Mouse (Mus musculus) hindbrain, embryonic 13.5 days (tissue): ENCODE data around the gene Gpnmb. TPM values are rescaled to one million over a fixed set of nuclear protein-coding genes. Genes with fewer than 3 reads are reported as not detected.

ENCODE experiments used
- ATAC-seq: fragments of 200-750 bp; cut with Nextera tagmentation; 2 replicates; pipeline ENCODE4 v1.8.0; 2017; ENCODE audit warnings: moderate TSS enrichment; ENCODE audit not compliant: low FRiP score
- H3K27ac ChIP-seq: fragments of 300-500 bp; sonication (generic); 2 replicates; pipeline ENCODE4 v1.5.1; 2015; ENCODE audit warnings: inconsistent platforms, mild to moderate bottlenecking, moderate library complexity
- H3K27me3 ChIP-seq: fragments of 300-500 bp; sonication (generic); 2 replicates; pipeline ENCODE4 v1.6.1; 2015; ENCODE audit warnings: mild to moderate bottlenecking, inconsistent platforms
- H3K36me3 ChIP-seq: fragments of 300-500 bp; sonication (generic); 2 replicates; pipeline ENCODE4 v1.6.1; 2015; ENCODE audit warnings: mild to moderate bottlenecking, inconsistent platforms
- H3K4me1 ChIP-seq: fragments of 300-500 bp; sonication (generic); replicated peaks from 2 replicates; pipeline ENCODE4 v1.6.1; 2015; ENCODE audit warnings: inconsistent platforms
- H3K4me2 ChIP-seq: fragments of 300-500 bp; sonication (generic); 2 replicates; pipeline ENCODE4 v1.6.1; 2015; ENCODE audit warnings: inconsistent platforms, mild to moderate bottlenecking, moderate library complexity
- H3K4me3 ChIP-seq: fragments of 300-500 bp; sonication (generic); 2 replicates; pipeline ENCODE4 v1.5.1; 2015; ENCODE audit warnings: mild to moderate bottlenecking, inconsistent platforms
- H3K9ac ChIP-seq: fragments of 300-500 bp; sonication (generic); 2 replicates; pipeline ENCODE4 v1.6.1; 2015; ENCODE audit warnings: mild to moderate bottlenecking, inconsistent platforms
- H3K9me3 ChIP-seq: fragments of 300-500 bp; sonication (generic); 2 replicates; pipeline ENCODE4 v1.6.1; 2016; ENCODE audit warnings: inconsistent platforms
- WGBS: fragments of 180-500 bp; shearing (Covaris S2); methylation state at CpG from one replicate; pipeline ENCODE4 v1.1.7; 2015; 5-methylcytosine and 5-hydroxymethylcytosine counted together
- polyA plus RNA-seq: library from polyadenylated mRNA; unstranded; fragments of >200 nt; fragmentation: Nextera tagmentation; extraction: Ambion mirVana; gene quantifications from 2 replicates; pipeline ENCODE4 v1.2.1, GENCODE M21; 2015

Gene Gpnmb
- polyA plus RNA-seq, 1 experiment from 2014 or later, result 0.12 TPM

- no peaks in the 10 kb centered on the region for H3K36me3 ChIP-seq
- no peak overlapping the region for H3K4me2 ChIP-seq
- no peak for ATAC-seq
- H3K4me3 ChIP-seq, result no peak overlapping the region
- H3K27ac ChIP-seq, result no peak overlapping the region
- no peaks in the 10 kb centered on the region for H3K9me3 ChIP-seq
- 72% methylated on average over 4 of the region's 4 CpGs for WGBS
- no peak overlapping the region for H3K9ac ChIP-seq
- peaks cover 30% of the 10 kb centered on the region for H3K27me3 ChIP-seq
- H3K4me1 ChIP-seq, result no peaks in the 10 kb centered on the region
These were observed 3.6 kb upstream of the Gpnmb start for GRCm38 (mm10) chr6:49032783-49033182.

DNA sequence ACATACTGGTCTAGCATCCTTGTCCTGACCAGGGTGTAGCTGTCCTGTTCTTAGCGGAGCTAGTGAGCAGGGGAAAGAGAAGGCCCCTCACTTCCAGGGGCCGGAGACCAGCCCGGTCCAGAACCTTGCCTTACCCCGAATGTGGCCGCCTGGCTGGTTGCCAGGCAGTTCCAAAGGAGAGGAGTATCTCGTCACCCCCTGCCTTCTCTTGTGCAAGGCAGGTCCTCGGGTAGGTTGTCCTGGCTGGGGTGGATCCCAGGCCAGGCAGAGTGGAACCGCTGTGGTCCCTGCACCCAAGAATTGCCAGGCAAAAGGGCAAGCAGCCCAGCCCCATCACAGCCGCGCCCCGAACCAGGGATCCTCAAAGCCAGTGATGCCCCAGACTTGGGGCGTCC is 919 bp downstream of the Gpnmb start:
- H3K9ac ChIP-seq, result no peak overlapping the region
- no peak overlapping the region for H3K27ac ChIP-seq
- no peak for ATAC-seq
- H3K4me2 ChIP-seq, result no peak overlapping the region
- 65% methylated on average over 12 of the region's 12 CpGs for WGBS
- peaks cover 4% of the 10 kb centered on the region for H3K4me1 ChIP-seq
- H3K9me3 ChIP-seq, result no peaks in the 10 kb centered on the region
- H3K27me3 ChIP-seq, result peaks cover 35% of the 10 kb centered on the region
- no peak overlapping the region for H3K4me3 ChIP-seq
- no peaks in the 10 kb centered on the region for H3K36me3 ChIP-seq

DNA sequence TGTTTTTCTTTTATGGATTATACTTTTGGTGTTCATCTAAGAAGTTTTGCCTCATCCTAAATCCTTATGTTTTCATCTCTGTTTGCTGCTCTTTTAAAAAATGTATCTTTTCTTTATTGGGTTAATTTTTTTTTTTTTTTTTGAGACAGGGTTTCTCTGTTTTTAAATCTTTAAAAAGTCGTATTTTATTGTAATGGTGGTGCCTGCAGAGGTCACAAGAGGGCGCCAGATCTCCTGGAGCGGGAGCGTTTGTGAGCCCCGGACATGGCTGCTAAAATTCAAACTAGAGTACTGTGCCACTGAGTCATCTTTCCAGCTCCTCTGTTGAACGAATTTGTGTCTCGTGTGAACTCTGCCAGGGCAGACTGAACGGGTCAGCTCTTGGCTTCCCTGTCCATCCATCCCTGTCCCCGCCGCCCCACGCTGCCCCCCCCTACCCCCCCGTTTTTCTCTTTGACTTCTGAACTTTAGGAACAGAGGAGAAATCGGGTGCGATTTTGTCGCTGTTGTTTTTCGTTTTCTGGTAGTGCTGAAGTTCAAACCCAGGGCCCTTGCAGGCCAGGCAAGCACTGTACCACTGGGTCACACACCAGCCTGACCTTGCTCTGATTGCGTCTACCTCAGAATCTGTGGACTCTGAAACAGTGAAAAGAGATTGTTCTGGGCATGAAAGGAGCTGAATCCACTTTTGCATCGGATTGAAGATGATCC is 3.3 kb downstream of the Gpnmb start:
- 0 out of 2 replicates have a peak overlapping the region, but pooled peaks have one; percentile 46 for H3K9ac ChIP-seq
- peak overlapping the region; percentile 30 for H3K4me3 ChIP-seq
- H3K4me2 ChIP-seq, result peak overlapping the region; percentile 48
- H3K36me3 ChIP-seq, result no peaks in the 10 kb centered on the region
- peaks cover 4% of the 10 kb centered on the region for H3K4me1 ChIP-seq
- peaks cover 32% of the 10 kb centered on the region for H3K27me3 ChIP-seq
- no peak overlapping the region for H3K27ac ChIP-seq
- no peaks in the 10 kb centered on the region for H3K9me3 ChIP-seq
- 16% methylated on average over 18 of the region's 18 CpGs for WGBS
- ATAC-seq, result no peak

- Histone ChIP-seq H3K36me3 (no peaks in the 10 kb centered on the region), H3K9me3 (no peaks in the 10 kb centered on the region), H3K27ac (no peak overlapping the region), H3K4me3 (no peak overlapping the region), H3K27me3 (no peaks in the 10 kb centered on the region), H3K4me1 (peaks cover 3% of the 10 kb centered on the region; the same call in 1 of the 2 replicates), H3K9ac (no peak overlapping the region), H3K4me2 (no peak overlapping the region)
- WGBS, result 60% methylated on average over 6 of the region's 6 CpGs
- ATAC-seq, result no peak
These were observed 10.2 kb downstream of the Gpnmb start for GRCm38 (mm10) chr6:49046502-49046901.

- H3K4me3 ChIP-seq, result no peak overlapping the region
- WGBS, result 78% methylated on average over 8 of the region's 8 CpGs
- no peaks in the 10 kb centered on the region for H3K36me3 ChIP-seq
These were observed 10.6 kb downstream of the Gpnmb start for GRCm38 (mm10) chr6:49046976-49047375.

GRCm38 (mm10) chr6:49047848-49048247 is 11.5 kb downstream of the Gpnmb start:
- ATAC-seq, result no peak
- H3K9ac ChIP-seq, result no peak overlapping the region
- no peaks in the 10 kb centered on the region for H3K9me3 ChIP-seq
- no peak overlapping the region for H3K4me2 ChIP-seq
- no peak overlapping the region for H3K4me3 ChIP-seq
- no peak overlapping the region for H3K27ac ChIP-seq
- 81% methylated on average over 10 of the region's 10 CpGs for WGBS
- peaks cover 3% of the 10 kb centered on the region; the same call in 1 of the 2 replicates for H3K4me1 ChIP-seq
- H3K36me3 ChIP-seq, result no peaks in the 10 kb centered on the region
- no peaks in the 10 kb centered on the region for H3K27me3 ChIP-seq

More at GRCm38 (mm10) chr6:49046976-49047375, 10.6 kb downstream of the Gpnmb start:
- no peak overlapping the region for H3K27ac ChIP-seq
- no peaks in the 10 kb centered on the region for H3K27me3 ChIP-seq
- H3K9ac ChIP-seq, result no peak overlapping the region
- no peak overlapping the region for H3K4me2 ChIP-seq
- H3K4me1 ChIP-seq, result peaks cover 3% of the 10 kb centered on the region; the same call in 1 of the 2 replicates
- H3K9me3 ChIP-seq, result no peaks in the 10 kb centered on the region
- no peak for ATAC-seq

- Histone ChIP-seq H3K4me2 (no peak overlapping the region), H3K9me3 (no peaks in the 10 kb centered on the region), H3K4me3 (no peak overlapping the region), H3K27ac (no peak overlapping the region), H3K27me3 (no peaks in the 10 kb centered on the region), H3K9ac (no peak overlapping the region), H3K36me3 (no peaks in the 10 kb centered on the region), H3K4me1 (peaks cover 3% of the 10 kb centered on the region; the same call in 1 of the 2 replicates)
- ATAC-seq, result no peak
- WGBS, result 88% methylated on average over 10 of the region's 10 CpGs
These were observed 12.0 kb downstream of the Gpnmb start for GRCm38 (mm10) chr6:49048395-49048794.

DNA sequence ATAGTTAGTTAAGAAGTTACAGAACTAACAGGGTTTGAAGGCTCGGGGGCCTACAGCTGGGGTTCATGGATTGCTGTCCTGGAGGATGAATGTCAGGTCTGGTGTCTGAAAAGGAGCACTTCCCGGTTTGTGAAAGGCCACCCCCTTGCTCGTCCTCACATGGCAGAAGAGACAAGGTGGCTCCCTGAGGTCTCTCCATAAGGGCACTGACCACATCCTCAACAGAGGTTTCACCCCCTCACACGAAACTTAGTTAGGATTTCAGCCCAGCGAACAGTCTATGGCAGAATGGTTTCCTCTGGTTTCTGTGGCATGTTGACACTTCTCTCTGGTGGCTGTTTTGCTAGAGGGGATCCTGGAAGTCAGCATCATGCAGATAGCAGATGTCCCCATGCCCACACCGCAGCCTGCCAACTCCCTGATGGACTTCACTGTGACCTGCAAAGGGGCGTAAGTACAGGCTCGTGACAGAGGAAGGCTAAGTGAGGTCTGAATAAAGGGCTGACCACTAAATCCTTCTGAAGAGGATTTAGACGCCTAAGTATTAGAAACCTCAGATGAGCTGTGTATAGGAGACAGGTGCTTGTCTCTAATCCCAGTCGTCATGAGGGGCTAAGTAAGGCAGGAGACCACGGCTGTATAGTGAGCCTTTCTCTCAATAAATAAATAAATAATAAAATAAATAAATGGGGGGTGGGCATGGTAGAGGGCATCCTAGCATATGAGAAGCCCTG is 14.5 kb downstream of the Gpnmb start:
- Histone ChIP-seq H3K4me2 (no peak overlapping the region), H3K9me3 (no peaks in the 10 kb centered on the region), H3K9ac (no peak overlapping the region), H3K36me3 (no peaks in the 10 kb centered on the region), H3K4me3 (no peak overlapping the region), H3K27ac (no peak overlapping the region), H3K4me1 (peaks cover 12% of the 10 kb centered on the region), H3K27me3 (no peaks in the 10 kb centered on the region)
- WGBS, result 72% methylated on average over 11 of the region's 11 CpGs
- ATAC-seq, result no peak

DNA sequence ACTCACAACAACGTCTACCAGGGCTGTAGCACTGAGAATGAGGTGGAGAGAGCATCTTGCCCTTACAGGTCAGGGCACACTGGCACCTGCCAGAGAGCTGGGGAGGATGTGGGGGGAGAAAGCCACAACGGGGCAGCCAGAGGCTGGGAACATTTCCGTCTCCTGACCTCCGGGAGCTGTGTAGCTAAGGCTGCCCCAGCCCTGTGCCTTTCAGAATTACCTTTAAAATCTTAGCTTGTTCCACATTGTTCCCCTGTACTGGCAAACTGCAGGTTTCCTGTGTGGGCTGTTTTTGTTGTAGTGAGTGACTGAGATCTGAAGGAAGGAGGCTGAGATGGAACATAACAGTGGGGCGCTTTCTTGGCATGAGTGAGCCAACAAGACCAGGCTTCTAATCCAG is 15.8 kb downstream of the Gpnmb start:
- ATAC-seq, result no peak
- H3K9me3 ChIP-seq, result no peaks in the 10 kb centered on the region
- H3K27ac ChIP-seq, result no peak overlapping the region
- H3K9ac ChIP-seq, result no peak overlapping the region
- 76% methylated on average over 5 of the region's 5 CpGs for WGBS
- H3K4me1 ChIP-seq, result peaks cover 16% of the 10 kb centered on the region
- no peaks in the 10 kb centered on the region for H3K36me3 ChIP-seq
- H3K4me2 ChIP-seq, result no peak overlapping the region
- no peak overlapping the region for H3K4me3 ChIP-seq
- H3K27me3 ChIP-seq, result no peaks in the 10 kb centered on the region

DNA sequence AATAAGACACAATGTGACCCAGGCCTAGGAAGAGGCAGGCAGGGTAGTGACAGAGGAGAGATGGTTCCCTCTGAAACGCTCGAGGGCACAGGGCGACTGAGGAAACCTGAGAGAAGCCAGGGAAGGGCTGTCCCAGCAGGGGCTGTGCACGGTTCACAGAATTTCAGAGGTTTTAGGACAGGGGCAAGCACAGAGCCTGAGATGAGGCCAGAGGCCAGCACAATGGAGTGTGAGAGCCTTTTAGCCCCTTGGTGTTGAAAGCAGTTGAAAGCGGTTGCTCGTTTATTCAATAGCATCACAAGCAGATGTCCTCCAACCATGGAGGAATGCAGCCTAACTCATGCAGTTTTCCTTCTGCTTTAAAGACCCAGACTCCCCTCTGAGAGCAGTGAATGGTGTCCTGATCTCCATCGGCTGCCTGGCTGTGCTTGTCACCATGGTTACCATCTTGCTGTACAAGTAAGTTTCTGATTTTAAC is 18.9 kb downstream of the Gpnmb start:
- Histone ChIP-seq H3K9me3 (no peaks in the 10 kb centered on the region), H3K4me3 (no peak overlapping the region), H3K27ac (peak overlapping the region; percentile 68; the same call in 1 of the 2 replicates), H3K9ac (no peak overlapping the region), H3K4me1 (peaks cover 13% of the 10 kb centered on the region), H3K4me2 (no peak overlapping the region), H3K27me3 (no peaks in the 10 kb centered on the region), H3K36me3 (no peaks in the 10 kb centered on the region)
- 4% methylated on average over 7 of the region's 7 CpGs for WGBS
- peak; percentile 57 for ATAC-seq

DNA sequence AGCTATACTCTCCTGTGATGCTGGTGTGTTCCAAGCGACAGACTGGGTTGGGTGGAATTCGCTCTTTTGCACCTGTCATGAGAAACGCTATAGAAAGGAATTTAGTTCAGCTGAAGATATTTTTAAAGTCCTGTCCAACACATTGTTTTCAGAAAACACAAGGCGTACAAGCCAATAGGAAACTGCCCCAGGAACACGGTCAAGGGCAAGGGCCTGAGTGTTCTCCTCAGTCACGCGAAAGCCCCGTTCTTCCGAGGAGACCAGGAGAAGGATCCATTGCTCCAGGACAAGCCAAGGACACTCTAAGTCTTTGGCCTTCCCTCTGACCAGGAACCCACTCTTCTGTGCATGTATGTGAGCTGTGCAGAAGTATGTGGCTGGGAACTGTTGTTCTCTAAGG is 19.7 kb downstream of the Gpnmb start:
- H3K9ac ChIP-seq, result no peak overlapping the region
- WGBS, result 50% methylated on average over 9 of the region's 9 CpGs
- H3K4me1 ChIP-seq, result peaks cover 13% of the 10 kb centered on the region
- no peak overlapping the region for H3K4me2 ChIP-seq
- no peak overlapping the region for H3K4me3 ChIP-seq
- H3K27ac ChIP-seq, result no peak overlapping the region
- H3K9me3 ChIP-seq, result no peaks in the 10 kb centered on the region
- no peaks in the 10 kb centered on the region for H3K36me3 ChIP-seq
- no peak for ATAC-seq
- no peaks in the 10 kb centered on the region for H3K27me3 ChIP-seq

GRCm38 (mm10) chr6:49057053-49058021 is 21.0 kb downstream of the Gpnmb start:
- Histone ChIP-seq H3K9me3 (no peaks in the 10 kb centered on the region), H3K4me1 (peaks cover 13% of the 10 kb centered on the region), H3K4me2 (no peak overlapping the region), H3K27ac (no peak overlapping the region), H3K4me3 (no peak overlapping the region), H3K36me3 (no peaks in the 10 kb centered on the region), H3K27me3 (no peaks in the 10 kb centered on the region), H3K9ac (no peak overlapping the region)
- ATAC-seq, result peak; percentile 70; the same call in 1 of the 2 replicates
- 34% methylated on average over 8 of the region's 8 CpGs for WGBS
